Mouse (Mus musculus) monocyte, adult 5-6 weeks (primary cell): ENCODE results near the gene Tmem229b. TPM values are rescaled to one million over a fixed set of nuclear protein-coding genes. Genes with fewer than 3 reads are reported as not detected.

Experiments used
- ATAC-seq: fragments of 153-309, 156-312 bp; replicated peaks from 2 replicates; pipeline ENCODE4 v1.8.0; 2017; ENCODE audit warnings: mild to moderate bottlenecking; ENCODE audit not compliant: low TSS enrichment, insufficient number of reproducible peaks, severe bottlenecking, poor library complexity, low FRiP score
- total RNA-seq: library from RNA; stranded (forward); fragments of 200-1000, 200-491, 200-594 nt; gene quantifications from 3 replicates; pipeline ENCODE4 v1.2.3, GENCODE M21; 2017

The Tmem229b gene
- total RNA-seq, 1 experiment from 2014 or later = 65.1 TPM

DNA sequence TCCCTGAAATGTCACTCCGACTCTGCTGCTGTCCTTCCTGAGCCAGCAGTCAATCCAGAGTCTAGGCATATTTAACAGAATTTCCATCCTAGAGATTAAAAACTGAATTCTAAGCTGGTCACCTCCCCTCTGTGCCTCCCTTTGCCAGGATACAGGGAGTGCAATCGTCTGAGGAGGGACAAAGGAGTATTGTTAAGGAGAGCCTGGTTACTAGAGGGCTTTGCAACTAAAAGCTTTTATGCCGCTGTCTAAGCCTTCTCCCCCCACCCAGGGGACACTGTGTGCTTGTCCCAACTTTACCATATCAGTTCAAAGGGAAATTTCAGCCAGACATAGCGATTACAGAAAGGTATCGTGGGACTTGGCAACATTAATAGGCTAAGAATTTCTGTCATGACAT lies 8.7 kb upstream of the Tmem229b start:
- ATAC-seq = no peak

GRCm38 (mm10) chr12:79010569-79010968 lies 3.1 kb upstream of the Tmem229b start:
- ATAC-seq = no peak

- peak; percentile 49 for ATAC-seq
Observed at GRCm38 (mm10) chr12:79006478-79007125, 825 bp downstream of the Tmem229b start.

DNA sequence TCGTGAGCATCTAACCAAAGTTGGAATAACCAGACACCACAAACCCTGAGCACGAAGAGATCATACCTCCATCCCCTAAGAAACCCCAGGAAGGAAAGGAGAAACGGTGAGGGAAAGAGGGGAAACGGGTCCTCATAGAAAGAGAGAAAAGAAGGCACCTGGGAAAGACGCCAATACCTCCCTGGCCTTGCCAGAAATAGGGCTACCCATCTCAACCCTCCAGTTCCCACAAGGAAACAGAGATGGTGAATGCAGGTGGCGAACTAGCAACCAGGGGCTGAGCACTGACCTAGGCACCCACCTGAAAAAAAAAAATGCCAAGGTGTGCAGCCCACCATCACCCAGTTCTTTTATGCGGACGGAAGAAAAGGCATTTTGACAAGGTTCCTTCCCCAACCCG lies 1.4 kb downstream of the Tmem229b start:
- no peak for ATAC-seq

GRCm38 (mm10) chr12:79005456-79005855 lies 2.0 kb downstream of the Tmem229b start:
- no peak for ATAC-seq

DNA sequence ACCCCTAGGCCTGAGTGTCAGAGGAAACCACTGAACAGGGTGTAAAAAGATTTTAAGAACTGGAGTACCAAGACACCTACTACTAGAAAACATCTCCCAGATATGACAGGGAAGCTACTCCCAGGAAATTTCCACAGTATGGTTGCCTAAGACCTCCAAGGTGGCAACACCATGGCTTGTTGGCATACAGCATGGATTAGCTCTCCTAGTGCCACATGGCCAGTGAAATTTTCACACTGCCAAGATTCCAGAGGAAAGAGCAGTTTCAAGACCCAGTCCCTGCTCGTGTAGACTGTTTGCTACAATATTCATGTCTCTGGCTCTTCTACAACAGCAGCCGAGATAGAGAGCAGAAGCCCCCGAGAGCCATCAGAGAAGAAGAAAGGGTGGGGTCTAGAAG lies 4.4 kb downstream of the Tmem229b start:
- ATAC-seq = no peak

DNA sequence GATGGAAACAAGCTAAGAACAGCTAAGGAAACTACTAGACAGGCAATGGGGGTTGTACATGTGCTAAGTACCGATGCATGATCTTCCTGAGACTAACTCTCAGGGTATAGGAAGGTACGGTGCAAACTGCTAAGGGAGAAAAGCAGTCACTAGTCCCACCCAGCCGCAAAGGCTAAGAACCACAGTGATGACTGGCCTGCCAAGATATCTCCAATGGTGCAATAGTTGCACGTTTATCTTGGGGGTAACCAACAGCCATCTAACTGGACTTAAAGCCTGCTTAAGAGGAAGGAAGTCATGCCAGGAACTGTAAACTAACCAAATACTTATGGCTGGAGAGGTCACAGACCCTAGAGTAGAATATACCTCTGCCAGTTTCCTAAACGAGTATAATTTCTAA lies 5.0 kb downstream of the Tmem229b start:
- no peak for ATAC-seq

GRCm38 (mm10) chr12:78996711-78997110 lies 10.7 kb downstream of the Tmem229b start:
- ATAC-seq = no peak

DNA sequence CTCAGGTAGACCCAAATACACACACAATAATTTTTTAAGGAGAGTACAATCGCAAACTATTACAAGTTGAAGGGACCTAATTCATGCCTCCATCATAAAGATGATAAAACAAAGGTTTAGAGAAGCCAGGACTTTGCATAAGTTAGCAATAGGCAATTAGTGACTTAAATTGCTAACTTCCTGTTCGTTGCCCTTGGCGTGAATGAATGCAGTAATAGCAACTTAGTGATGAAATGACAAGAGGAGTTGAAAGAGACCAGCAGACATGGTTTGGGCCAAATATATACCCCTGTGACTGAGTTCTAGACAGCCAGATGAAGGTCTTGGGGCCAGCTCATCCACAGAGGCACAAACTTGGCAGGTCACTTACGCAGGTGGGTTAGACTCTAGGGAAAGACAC lies 11.2 kb downstream of the Tmem229b start:
- ATAC-seq = no peak

DNA sequence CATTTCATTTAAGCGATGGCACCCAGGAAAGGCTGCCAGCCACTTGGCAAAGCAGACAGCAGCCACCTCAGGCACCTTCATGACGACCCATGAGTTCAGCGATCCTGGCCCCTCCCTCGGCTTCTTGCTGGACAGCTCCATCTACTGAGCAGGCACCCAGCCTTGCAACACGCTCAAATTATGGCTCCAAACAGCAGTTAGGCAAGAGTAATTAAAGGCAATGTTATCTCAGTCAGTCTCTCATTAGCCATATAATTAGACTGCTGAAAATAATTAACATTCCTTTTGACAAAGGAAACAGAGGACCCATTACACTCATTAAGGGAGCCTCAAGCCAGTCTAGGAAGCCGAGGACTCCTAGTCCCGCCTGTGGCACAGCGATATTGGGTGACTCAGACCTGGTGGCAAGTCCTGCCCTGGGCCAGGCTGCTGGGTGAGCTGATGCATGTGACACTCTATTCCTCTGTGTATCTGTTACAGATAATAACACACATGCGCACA lies 19.8 kb downstream of the Tmem229b start:
- no peak for ATAC-seq

GRCm38 (mm10) chr12:78984035-78984432 lies 23.4 kb downstream of the Tmem229b start:
- no peak for ATAC-seq

- no peak for ATAC-seq
Observed at GRCm38 (mm10) chr12:78983296-78984034, 24.0 kb downstream of the Tmem229b start.

GRCm38 (mm10) chr12:78981938-78982825 lies 25.2 kb downstream of the Tmem229b start:
- no peak for ATAC-seq

DNA sequence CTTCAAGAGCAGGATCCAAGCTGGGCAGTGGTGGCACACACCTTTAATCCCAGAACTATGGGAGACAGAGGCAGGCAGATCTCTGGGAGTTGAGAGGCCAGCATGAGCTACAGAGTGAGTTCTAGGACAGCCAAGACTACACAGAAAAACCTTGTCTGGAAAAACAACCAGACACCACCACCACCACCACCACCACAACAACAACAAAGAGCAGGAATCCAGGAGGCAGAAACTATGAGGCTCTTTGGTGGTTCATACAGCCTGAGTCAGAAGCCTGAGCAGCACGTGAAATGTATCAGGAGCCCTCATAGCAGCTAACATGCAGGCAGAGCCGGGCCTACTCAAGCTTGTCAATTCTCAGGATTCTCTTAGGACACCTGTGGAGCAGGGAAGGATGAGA lies 26.3 kb downstream of the Tmem229b start:
- ATAC-seq = no peak

DNA sequence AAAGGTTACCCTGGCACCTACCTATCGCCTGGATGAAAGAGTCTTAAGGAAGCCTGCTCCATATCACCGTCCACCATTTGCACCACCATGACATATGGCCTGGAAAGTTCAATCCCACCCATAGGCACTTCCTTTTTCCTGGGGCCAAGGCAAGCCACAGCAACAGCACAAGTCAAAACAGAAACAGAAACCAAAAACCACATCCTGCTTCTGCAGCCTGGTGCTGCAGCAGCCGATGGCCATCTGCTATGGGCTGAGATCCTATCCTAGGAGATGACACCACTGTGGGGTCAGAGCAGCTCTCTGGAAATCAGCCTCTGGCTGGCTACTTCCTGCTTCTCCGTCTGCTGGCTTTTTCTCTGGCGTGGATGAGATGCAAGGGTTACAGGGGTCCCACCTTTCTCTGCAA lies 26.7 kb downstream of the Tmem229b start:
- peak; percentile 95 for ATAC-seq

DNA sequence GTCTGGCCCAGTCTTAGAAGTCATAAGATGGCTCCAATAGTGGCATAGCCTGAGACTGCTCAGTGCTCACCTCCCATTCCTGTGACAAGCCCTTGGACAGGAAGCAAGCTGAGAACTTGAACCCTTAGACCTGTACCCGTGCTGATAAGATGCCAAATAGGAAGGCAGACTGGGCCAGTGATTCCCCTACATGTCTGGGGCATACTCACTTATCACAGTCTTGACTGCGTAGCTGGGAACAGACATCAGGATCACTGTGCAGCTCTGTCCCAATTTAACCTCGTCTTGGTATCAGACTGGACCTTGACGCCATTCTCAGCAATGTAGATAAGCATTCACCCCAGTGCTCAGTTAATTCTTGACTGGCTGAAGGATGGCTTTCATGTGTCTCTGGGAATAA lies 29.9 kb downstream of the Tmem229b start:
- ATAC-seq = no peak

GRCm38 (mm10) chr12:78977078-78977477 lies 30.3 kb downstream of the Tmem229b start:
- ATAC-seq = no peak

- no peak for ATAC-seq
Observed at GRCm38 (mm10) chr12:78975836-78976235, 31.6 kb downstream of the Tmem229b start.

GRCm38 (mm10) chr12:78974767-78975166 lies 32.7 kb downstream of the Tmem229b start:
- no peak for ATAC-seq
